Mouse (Mus musculus) central nervous system, embryonic 18 days (tissue): Measurements from ENCODE around the gene Tcaf2. TPM values are rescaled to one million over a fixed set of nuclear protein-coding genes. Genes with fewer than 3 reads are reported as not detected.

Experiments used
- polyA plus RNA-seq: library from polyadenylated mRNA; depleted of rRNA; stranded (reverse); fragments of >200 nt; gene quantifications from 2 replicates; pipeline ENCODE4 v1.2.3, GENCODE M21; 2012; rRNA removed

The Tcaf2 gene
- polyA plus RNA-seq, result 1.1 and 1.4 TPM in 2 replicates

GRCm38 (mm10) chr6:42644912-42645549 is at the start of gene Tcaf2:
Tcaf2 (minus strand) TSS chr6:42645254.

GRCm38 (mm10) chr6:42597592-42597991 is 47.5 kb downstream of the Tcaf2 start, which contains the start of gene Tcaf3:
Tcaf3 (minus strand) TSS chr6:42597692.

Other genes starting within 250 kb of the Tcaf2 start
- gene Tas2r143, start 245.0 kb downstream of the Tcaf2 start, polyA plus RNA-seq, result not detected in 2 replicates
- gene Tas2r135, start 239.8 kb downstream of the Tcaf2 start, polyA plus RNA-seq, result 0.05 TPM in 1 of 2 replicates, not detected in the other
- gene Tas2r126, start 210.7 kb downstream of the Tcaf2 start, polyA plus RNA-seq, result not detected in 2 replicates
- gene Olfr458, start 180.1 kb downstream of the Tcaf2 start, polyA plus RNA-seq, result not detected in 2 replicates
- not detected in 2 replicates for gene Olfr457, start 168.9 kb downstream of the Tcaf2 start, polyA plus RNA-seq
- gene Olfr456, start 158.0 kb downstream of the Tcaf2 start, polyA plus RNA-seq, result not detected in 2 replicates
- gene Olfr455, start 97.7 kb downstream of the Tcaf2 start, polyA plus RNA-seq, result not detected in 2 replicates
- 0.03 TPM in 1 of 2 replicates, not detected in the other for gene Tcaf3, start 47.6 kb downstream of the Tcaf2 start, polyA plus RNA-seq
- 153 TPM in 2 replicates for gene Tcaf1, start 64.8 kb upstream of the Tcaf2 start, polyA plus RNA-seq
- gene Olfr453, start 94.1 kb upstream of the Tcaf2 start, polyA plus RNA-seq, result not detected in 2 replicates
- not detected in 2 replicates for gene Olfr38, start 111.2 kb upstream of the Tcaf2 start, polyA plus RNA-seq
- not detected in 2 replicates for gene Olfr452, start 139.8 kb upstream of the Tcaf2 start, polyA plus RNA-seq
- not detected in 2 replicates for gene Olfr450, start 166.7 kb upstream of the Tcaf2 start, polyA plus RNA-seq
- gene Olfr449, start 189.1 kb upstream of the Tcaf2 start, polyA plus RNA-seq, result not detected in 2 replicates
- not detected in 2 replicates for gene Olfr448, start 245.2 kb upstream of the Tcaf2 start, polyA plus RNA-seq